Mouse (Mus musculus): ENCODE measurements around the gene Fbxo46.

- TF ChIP-seq CTCF (IDR thresholded peaks at IDR 0.05; ENCODE audit: borderline replicate concordance, insufficient read depth, low read depth, low read length) (no peak), POLR2A (IDR thresholded peaks at IDR 0.05; ENCODE audit: borderline replicate concordance, insufficient read depth, low read length) (no peak)
These were observed 45.2 kb upstream of the Fbxo46 start for GRCm38 (mm10) chr7:19074494-19074893.

All from cerebellum, adult 2 months (tissue).